Mouse (Mus musculus): ENCODE measurements at regions not wholly inside any gene's neighbourhood (a gene's known extent, or its start where the extent isn't known, plus 50 kb on each side); places are given as distances from the start of the nearest gene placed in this dataset.

GRCm38 (mm10) chr13:47764802-47765597 lies 496.0 kb upstream of the Id4 start:
- DNase-seq, result no peak

GRCm38 (mm10) chr13:47768963-47769527 lies 492.0 kb upstream of the Id4 start:
- DNase-seq, result no peak

GRCm38 (mm10) chr13:47777206-47778099 lies 483.6 kb upstream of the Id4 start:
- DNase-seq, result no peak

- DNase-seq, result no peak
These were observed 482.6 kb upstream of the Id4 start for GRCm38 (mm10) chr13:47778218-47779009.

GRCm38 (mm10) chr13:47784406-47784805 lies 476.6 kb upstream of the Id4 start:
- no peak for DNase-seq

GRCm38 (mm10) chr13:47797859-47798258 lies 463.2 kb upstream of the Id4 start:
- no peak for DNase-seq

GRCm38 (mm10) chr13:47811711-47812415 lies 449.2 kb upstream of the Id4 start:
- no peak for DNase-seq

- DNase-seq, result no peak
These were observed 442.0 kb upstream of the Id4 start for GRCm38 (mm10) chr13:47818924-47819564.

GRCm38 (mm10) chr13:47836491-47836890 lies 424.5 kb upstream of the Id4 start:
- DNase-seq, result peak in 1 of 2 experiments; percentile 7

GRCm38 (mm10) chr13:47842418-47842817 lies 418.6 kb upstream of the Id4 start:
- DNase-seq, result no peak

GRCm38 (mm10) chr13:47843011-47843410 lies 418.0 kb upstream of the Id4 start:
- no peak for DNase-seq

- no peak for DNase-seq
These were observed 417.3 kb upstream of the Id4 start for GRCm38 (mm10) chr13:47843541-47844267.

- DNase-seq, result no peak
These were observed 414.3 kb upstream of the Id4 start for GRCm38 (mm10) chr13:47846713-47847112.

- DNase-seq, result peak in 1 of 2 experiments; percentile 6
These were observed 412.4 kb upstream of the Id4 start for GRCm38 (mm10) chr13:47848371-47849188.

- DNase-seq, result no peak
These were observed 405.5 kb upstream of the Id4 start for GRCm38 (mm10) chr13:47855422-47856108.

- no peak for DNase-seq
These were observed 402.1 kb upstream of the Id4 start for GRCm38 (mm10) chr13:47858946-47859345.

GRCm38 (mm10) chr13:47860316-47860715 lies 400.7 kb upstream of the Id4 start:
- DNase-seq, result no peak

GRCm38 (mm10) chr13:47862896-47863295 lies 398.1 kb upstream of the Id4 start:
- no peak for DNase-seq

- no peak for DNase-seq
These were observed 392.4 kb upstream of the Id4 start for GRCm38 (mm10) chr13:47868656-47869055.
